Mouse (Mus musculus) mouse trophoblast stem cell (cell line): Measurements from ENCODE around the gene Dpep3.

Source experiments
- in situ Hi-C, 2 experiments: fragments of 300-500 bp; cut with MseI, MboI; formaldehyde crosslinking; loops; 2 replicates in 1 of 2; 3 replicates in 1 of 2; pipeline ENCODE4 v1.15.1; 2025

Gene Dpep3

DNA sequence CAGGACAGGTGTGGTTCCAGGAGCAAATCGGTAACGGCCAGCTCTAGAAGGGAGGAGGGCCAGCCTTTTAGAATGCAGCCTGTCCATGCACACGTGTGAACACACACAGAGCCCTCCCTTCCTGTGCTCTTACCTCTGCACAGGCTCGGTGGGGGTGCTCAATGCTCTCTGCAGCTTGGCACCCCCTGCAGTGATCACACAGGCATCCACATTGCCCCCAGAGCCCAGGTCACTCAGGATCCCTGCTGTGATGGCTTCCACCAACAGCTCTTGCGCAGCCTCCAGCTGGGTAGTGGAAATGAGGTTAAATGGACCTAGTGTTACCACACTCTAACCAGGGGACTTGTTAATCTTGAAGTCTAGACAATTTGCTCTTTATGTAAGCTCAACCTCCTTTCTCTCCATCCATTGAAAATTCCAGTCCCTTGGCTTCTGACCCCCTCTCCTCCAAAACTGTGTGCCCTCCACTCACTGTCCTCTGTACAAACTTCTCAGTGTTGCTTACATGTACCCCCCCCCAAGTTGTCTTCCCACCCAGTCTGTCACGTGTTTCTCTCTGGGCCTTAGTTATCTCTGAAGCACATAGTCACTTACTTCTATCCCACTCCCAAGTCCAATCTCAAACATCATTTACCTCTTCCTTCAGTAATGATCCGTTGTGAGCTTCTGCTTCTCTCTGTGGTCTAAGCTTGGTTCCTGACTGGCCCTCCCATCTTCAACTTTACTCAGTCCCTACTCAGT is 43.2 kb downstream of the Dpep3 start:
- in situ Hi-C loops = no loop called here

DNA sequence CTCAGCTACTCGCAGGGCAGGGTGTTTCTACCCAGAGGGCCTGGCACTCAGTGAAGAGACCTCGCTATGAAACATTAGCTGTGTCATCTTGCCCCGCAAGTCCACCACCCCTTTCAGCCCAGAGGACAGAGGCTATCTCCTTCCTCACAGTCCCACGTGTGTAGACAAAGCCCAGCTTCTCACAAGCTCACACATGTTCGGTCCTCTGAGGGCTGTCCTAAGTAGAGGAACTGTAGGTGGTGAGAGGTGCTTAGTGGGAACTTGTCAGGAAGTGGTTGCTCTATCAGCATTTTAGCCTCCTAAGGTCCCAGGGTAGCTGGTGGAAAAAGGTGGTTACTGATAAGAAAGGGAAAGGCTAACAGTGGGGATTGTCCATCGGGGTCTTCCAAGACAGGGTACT is 44.1 kb downstream of the Dpep3 start:
- in situ Hi-C loops = no loop called here

DNA sequence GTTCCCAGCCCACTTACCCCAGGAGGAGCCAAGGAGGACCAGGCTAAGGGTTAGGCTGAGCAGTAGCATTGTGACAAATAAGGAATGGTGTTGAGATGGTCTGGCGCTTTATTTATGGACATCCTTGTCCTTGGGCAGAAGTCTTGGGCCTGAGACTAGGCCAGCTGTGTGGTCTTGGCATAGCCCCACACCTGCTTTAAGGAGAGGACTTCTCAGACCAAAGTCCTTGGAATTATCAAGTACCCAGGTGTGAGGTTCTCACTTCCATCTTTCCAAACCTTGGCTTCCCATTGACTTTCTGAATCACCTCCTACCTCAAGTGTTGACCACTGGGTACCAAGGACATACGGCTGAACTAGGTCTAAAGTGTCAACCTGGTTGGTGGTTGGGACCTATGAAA is 45.5 kb downstream of the Dpep3 start, which contains the start of gene Ctrl:
Gene Ctrl, minus strand, starts transcription at position 101 of the 400 bp plus-strand sequence.
- in situ Hi-C loops = no loop called here

DNA sequence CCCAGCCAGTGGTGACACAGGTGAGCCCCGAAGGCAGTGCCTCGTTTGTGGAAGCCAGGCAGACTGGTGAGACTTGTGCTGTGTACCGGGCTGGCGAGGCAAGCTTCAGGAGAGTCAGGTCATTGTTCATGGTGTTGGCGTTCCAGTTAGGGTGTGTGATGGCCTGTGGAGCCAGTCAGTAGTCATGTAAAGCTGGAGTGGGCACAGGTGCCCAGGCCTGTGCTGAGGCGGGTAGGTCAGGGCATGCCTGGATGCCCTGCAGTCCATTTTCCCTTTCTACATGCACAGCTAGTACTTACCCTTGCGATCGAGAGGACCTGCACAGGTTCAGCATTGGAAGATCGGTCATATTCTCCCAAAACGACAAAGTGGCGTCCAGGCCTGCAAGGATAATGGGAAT is 46.7 kb downstream of the Dpep3 start:
- in situ Hi-C loops = no loop called here

DNA sequence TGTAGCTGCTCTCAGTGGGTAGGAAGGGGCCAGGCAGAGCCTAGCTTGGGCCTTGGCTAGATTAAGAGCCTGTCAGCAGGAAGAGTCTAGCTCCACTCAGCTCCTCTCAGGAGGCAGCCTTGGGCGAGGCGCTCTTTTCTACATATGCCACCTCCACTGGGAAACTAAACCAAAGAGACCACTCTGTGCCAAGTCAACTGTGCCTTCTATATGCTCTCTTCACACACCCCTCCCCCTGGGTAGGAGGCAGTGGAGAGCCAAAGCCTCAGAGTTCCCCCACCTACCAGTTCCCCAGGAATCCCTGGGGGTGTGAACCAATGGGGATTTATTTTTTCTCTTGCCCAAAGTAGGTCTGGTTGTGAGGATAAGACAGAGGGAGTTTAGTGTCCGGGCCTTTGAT is 48.0 kb downstream of the Dpep3 start:
- in situ Hi-C loops = no loop called here

DNA sequence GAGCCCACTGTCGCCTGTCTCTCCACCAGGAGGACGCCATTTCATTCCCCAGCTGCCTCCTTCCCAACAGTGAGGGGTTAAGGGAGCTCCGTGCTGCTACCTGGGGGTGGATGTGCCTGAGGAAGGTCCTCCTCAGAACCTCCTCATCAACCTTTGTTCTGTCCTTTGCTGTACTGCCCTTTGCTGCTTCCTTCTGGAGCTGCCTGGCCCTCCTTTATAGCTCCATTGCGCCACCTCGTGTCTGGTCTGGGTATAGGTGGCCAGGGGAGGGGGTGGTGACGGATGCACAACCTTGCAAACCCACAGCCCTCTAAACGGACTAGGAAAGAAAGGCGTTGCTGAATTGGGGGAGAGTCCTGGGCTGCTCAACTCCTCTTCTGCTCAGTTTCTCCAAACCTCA is 48.6 kb downstream of the Dpep3 start:
- in situ Hi-C loops = no loop called here

DNA sequence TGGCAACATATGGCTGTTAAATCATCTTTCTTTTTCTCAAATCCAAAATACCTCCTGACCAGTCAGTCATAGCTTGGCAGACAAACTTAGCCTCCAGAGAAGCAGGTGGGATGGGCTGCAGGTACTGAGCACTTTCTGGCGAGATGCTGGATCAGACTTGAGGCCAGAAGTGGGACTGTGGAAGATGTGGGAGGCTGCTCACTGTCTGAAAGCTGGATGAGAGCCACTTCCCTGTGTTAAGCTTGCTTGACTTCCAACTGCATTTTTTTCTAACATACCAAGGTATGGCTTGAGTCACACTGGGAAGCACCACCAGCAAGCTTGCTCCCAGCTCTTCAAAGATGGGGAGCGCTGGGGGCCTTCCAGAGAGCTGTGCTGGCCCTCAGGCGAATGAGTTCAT is 54.1 kb downstream of the Dpep3 start:
- in situ Hi-C loops = no loop called here
